Mouse (Mus musculus) spleen, postnatal 14 days (tissue): ENCODE measurements at regions not wholly inside any gene's neighbourhood (a gene's known extent, or its start where the extent isn't known, plus 50 kb on each side); places are given as distances from the start of the nearest gene placed in this dataset.
"Not testable (repeated sequence)": the region's sequence is repeated elsewhere in the genome, so short reads cannot be mapped to it uniquely, and the experiment has no call there.

Source experiments
- DNase-seq, 2 experiments: peaks; one replicate each; pipeline ENCODE4 v3.0.0; 2021 to 2022; ENCODE audit warnings: low spot score in 2 of 2

DNA sequence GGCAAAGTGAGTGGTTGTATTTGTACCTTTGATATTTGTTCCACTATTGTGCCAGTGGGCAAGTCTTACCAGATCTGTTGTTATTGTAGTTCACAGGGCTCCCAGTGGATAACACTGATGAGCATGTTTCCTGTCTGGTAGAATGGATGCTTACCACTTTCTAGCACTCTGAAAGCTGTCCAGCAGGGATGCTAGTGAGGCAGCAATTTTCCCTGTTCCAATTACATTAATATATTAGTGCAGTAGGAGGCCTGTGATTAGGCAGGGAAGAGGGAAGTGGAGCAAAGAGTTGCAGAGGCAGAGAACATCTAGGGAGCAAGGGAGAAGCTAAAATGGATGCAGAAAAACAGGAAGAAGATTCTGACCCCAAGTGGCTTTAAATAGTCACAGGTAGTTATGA lies 348.0 kb downstream of the Adam29 start:
- not testable (repeated sequence) for DNase-seq

DNA sequence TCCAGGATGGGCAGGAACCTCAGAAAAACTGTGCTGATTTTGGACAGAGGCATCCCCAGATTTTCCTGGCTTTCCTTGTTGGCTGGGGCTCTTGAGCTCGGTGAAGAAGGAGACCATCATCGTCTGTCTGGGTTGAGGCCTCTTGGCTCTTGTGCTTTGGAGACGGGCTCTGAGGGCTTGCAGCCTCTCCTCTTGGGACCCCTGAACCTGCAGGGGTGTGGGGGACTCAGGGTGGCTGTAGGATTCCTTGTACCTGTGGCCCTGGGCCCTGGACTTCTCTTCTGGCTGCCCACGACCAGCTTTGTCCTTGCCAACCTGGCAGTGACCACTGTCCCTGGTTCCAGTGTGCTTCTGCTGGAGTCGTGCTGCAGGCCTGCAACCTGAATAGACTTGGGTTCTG lies 367.9 kb downstream of the Adam29 start:
- no peak for DNase-seq

DNA sequence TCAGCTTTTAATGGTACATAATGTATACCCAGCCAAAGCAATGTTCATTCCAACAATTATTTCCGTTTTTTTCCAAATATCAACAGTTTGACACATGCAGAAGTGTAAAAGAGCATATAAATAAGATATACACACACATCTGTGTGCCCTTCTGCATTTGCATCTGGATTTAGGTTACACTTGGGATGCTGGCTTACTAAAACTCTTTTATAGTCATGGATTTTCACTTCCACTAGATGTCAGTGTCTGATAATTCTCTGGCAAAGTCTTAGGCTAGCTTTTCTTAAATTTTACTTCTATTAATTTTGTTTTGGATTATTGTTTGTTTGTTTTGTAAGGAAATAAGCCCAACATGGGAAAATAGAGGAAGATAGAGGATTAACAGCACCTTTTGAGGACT lies 377.4 kb downstream of the Adam29 start:
- not testable (repeated sequence) for DNase-seq

DNA sequence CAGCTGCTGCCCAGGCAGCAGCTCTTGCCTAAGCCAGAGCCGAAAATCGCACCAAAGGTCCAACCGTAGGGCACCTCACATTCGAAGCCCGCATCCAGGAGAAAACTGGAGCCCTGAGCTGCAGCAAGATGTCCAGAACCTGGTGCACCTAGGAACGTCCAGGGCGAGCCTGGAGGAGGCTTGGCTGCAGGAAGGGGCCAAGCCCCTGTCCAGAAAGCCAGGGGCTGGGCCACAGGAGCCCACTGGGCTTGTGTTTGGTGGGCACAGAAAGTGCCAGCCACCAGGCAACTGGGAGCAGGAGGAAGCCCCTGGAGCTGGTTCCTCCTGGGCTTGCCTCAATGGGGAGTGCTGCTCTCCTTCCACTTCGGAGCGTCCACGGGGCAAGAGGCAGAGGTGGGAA lies 387.6 kb downstream of the Adam29 start:
- DNase-seq = peak; percentile 22 to 32

DNA sequence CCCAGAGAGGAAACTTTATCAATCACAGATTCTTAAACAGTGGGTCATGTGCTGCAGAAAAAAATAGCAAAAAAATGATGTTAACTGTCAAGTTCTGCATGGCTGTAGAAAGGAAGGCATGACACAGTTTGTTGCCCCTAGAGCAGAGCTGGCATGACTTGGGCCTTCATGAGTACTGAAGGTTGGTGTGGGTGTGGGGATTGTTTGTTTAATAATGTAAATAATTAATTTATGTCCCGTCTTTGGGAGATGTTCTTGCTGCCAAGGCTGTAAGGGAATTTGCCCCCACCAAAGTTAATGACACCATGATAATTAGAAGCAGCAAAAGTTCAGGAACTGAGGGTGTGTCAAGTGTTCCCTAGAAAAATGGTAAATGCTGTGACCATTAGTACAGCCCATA lies 429.4 kb downstream of the Adam29 start:
- DNase-seq = no peak

DNA sequence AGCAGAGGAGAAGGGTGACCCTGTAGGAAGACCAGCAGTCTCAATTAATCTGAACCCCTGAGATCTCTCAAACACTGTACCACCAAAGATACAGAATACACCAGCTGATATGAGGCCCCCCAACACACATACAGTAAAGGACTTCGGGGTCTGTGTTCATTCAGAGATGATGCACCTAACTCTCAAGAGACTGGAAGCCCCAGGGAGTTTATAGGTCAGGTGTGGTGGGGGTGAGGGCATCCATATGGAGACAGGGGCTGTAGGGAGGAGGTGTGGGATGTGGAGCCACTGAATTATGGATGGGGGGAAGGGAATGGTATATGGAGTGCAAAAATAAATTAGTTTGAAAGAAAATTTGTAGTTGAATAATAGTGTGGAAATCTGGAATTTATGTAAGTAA lies 429.8 kb downstream of the Adam29 start:
- DNase-seq = no peak

DNA sequence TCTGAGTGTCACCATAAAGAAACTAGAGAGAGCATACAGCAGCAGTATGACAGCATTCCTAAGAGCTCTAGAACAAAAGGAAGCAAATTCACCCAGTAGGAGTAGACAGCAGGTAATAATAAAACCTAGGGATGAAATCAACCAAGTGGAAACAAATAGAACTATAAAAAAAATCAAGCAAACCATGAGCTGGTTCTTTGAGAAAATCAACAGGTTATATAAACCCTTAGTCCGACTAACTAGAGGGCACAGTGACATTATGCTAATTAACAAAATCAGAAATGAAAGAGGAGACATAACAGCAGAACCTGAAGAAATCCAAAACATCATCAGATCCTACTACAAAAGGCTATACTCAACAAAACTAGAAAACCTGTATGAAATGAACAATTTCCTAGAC lies 434.4 kb downstream of the Adam29 start:
- DNase-seq = no peak

DNA sequence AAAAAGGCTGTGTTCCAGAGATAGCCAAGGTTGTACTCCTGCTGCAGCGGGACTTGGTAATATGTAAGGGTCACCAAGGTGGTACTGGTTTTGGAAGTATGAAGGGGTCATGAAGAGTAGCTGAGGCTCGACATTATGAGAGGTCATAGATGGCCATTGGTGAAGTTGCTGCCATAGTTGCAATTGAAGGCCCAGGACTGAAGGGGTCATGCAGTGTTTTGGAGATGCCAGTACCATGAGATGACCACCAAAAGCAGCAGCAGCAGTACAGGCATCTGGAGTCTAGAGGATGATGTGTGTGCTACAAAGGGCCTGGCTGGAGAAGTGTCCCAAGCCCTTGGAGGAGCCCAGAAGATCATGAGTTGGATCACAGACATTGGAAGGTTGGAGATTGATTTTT lies 440.0 kb downstream of the Adam29 start:
- not testable (repeated sequence) for DNase-seq

DNA sequence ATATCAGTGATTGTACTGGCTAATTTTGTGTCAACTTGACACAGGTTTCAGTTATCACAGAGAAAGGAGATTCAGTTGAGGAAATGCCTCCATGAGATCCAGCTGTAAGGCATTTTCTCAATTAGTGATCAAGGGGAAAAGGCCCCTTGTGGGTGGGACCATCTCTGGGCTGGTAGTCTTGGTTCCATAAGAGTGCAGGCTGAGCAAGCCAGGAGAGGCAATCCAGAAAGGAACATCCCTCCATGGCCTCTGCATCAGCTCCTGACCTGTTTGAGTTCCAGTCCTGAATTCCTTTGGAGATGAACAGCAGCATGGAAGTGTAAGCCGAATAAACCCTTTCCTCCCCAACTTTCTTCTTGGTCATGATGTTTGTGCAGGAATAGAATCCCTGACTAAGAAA lies 440.8 kb downstream of the Adam29 start:
- DNase-seq = not testable (repeated sequence)

DNA sequence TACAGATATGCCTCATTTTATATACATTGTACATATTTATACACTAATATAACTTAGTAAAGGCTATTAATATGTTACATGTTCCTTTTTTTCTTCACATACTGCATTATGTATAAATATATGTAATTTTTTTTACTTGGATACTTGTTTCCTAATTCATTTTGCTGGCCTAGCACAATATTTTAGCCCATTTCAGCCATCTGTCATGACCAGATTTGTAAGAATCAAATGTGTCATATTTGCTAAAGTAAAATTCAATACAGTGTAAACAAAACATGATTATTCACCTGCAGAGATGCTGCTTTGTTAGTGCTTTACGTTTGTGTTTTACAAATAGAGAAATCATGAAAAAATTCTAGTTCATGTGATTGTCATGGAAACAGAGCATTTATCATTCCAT lies 441.3 kb downstream of the Adam29 start:
- DNase-seq = no peak

DNA sequence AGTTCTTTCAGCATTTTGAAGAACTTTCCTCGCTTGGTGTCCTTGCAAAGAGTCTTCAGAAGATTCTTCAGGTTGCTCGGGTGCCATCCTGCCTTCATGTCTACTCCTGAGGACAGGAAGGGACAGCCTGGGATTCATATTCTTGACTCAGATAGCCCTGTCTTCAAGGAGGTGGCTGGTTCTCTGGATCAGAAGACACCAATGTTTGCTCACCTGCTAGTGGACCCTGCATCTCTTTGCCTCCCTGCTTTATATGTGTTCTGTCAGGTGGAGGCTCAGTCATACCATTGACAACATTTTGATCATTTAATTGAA lies 441.9 kb downstream of the Adam29 start:
- no peak for DNase-seq

DNA sequence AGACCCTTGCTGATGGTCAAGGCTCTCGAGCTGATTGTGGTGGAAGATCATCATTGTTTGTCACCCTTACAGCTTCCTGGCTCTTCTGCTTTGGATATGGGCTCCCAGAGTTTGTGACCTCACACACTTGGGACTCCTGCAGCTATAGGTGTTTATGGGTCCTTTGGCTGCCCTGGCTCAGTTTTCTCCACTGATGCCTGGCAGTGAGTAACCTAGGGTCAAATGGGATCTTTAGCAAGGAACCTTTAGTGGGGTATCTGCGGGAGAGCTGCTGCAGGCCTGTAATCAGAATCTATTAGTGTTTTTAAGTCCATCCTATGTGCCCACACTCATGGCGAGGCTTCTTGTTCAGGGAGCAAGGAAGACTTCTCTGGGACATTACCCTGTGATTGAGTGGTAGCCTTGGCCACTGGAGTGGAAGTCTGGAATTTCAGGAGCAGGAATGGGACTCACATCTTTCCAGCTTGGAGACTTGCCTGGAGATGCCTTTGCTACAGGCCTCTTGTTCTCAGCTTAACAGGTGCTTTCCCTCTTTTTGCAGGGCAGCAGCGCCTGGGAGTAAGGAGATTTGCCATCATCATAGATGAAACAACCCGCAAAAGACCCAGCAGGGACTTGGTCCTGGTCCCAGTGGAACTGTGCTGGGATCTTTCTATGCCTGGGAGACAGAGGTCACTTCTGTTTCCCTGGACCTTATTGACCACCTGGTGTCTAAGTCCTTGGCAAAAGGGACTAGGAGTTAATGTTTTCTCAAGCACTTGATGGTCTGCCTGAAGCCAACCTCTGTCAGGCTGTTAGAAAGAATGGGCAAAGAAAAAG lies 442.5 kb downstream of the Adam29 start:
- no peak for DNase-seq

DNA sequence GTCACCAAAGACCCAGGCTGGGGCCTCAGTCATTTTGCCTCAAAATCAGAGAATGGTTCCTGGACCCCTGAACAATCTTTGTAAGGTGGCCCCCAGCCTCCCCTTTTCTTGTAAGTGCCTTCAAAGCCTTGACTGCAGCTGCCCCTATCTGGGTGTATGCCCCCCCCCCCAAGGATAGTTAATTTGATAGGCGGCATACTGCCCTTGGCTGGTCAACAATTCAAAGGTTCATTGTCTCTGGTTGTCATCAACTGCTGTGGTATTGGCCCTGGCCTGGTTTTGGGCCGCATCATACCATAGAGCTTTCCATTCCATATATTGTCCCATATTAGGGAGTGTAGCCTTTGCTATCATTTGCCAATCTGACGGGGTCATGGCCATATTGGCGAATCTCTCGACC lies 446.0 kb downstream of the Adam29 start:
- not testable (repeated sequence) for DNase-seq

DNA sequence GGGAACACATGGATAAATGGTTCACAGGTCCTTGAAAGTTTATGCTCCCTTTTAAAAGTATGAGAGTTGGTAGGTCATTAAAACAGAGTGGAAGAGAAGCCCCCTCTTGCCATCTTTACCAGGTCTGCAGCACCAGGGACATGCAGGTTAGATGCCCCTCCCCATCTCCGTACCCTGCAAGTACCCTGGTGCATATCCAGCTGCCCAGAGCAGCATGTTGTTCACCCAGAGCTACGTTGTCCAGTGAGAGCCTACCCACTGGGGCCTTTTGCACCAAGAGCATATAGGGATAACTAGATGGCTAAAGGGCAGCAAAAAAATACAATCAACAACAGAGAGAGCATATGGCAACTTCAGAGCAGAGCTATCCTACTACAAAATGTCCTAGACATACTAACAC lies 449.3 kb downstream of the Adam29 start:
- DNase-seq = no peak
